Mouse (Mus musculus) cerebral cortex, adult 2 months (tissue): ENCODE measurements around the gene Ano2.

ENCODE experiments used
- WGBS: fragments of 180-500 bp; shearing (Covaris S2); methylation state at CpG from one replicate; pipeline ENCODE4 v1.1.7; 2018; 5-methylcytosine and 5-hydroxymethylcytosine counted together

Gene Ano2

DNA sequence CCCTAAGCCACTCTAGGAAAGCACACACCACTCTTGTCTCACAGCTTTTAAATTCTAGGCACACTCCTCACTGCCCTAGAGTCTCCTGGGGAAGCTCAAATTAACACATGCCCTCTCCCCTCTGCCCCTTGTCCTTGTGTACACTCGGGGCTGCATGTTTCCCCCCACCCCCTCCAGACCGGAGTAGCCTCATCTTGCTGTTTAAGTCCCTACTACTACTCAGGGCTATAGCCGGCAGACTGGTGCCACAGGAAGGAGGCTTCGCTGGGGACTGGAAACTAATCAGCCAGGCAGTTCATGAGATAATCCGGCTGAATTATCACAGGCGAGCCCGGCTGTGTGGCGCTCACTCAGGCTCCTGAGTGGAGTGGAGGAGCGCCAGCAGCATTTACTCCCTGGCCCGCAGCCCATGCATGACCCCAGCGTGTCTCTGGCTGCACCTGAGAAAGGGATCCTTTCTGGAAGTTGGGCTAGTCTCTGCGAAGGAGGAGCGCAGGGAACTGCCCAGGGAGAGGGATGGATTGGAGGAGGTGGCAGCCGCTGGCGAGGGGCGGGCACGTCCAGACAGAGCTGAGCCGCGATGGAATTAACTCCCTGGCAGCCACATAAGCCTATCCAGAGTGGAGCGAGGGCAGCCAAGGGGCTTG is at the start of gene Ano2:
TSS of gene Ano2 (plus strand) at position 363 of the 647 bp plus-strand sequence.
- WGBS: 9% methylated on average over 20 of the region's 20 CpGs

DNA sequence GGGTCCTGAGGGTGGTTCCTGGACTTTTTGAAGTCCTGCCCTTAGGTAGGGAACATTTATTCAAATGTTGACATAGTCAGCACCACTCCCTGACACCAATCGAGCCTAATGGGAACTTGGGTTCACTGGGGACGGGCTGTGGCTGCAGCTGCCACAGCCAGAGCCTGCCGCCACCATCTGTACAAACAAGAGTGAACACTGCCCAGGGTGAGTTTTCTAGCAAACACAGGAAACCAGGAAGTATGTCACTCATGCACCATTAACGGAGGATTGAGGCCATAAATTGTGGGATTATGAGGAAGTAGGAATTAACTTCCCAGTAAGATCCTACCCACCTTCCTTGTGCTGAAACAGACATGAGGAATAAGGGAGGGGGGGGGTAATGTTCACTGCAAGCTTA is 49.7 kb upstream of the Ano2 start:
- 78% methylated on average over 4 of the region's 4 CpGs for WGBS

DNA sequence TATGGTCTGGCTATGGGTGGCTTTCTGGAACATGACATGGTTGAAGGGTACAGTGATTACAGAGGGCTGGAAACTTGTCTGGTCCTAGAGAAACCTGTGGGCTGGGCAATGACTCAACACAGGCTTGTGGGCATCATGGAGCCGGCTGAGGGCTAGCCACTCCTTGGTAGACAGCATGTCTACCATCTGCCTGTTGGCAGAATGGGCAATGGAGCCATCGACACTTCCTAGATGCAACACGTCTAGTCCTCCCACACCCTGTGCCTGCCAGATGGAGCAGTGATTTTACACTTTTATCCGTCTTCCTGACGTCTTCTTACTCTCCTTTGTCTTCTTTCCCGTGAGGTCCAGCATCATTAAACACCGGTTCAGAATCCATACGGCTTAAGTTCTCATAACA is 49.1 kb upstream of the Ano2 start:
- 67% methylated on average over 8 of the region's 8 CpGs for WGBS

DNA sequence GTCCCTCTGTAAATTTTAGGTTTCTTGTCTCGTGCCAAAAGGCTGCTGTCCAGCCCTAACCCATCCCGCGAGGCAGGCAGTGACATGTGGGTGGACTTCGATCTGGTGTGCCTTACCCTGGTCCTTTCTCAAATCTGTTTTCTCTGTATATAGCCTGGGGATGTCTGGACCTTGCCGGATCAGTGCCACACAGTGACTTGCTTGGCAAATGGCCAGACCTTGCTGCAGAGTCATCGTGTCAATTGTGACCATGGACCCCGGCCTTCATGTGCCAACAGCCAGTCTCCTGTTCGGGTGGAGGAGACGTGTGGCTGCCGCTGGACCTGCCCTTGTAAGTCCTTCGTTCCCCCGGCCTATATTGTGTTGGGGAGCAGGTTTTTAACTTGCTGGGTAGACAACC is 41.3 kb upstream of the Ano2 start:
- WGBS: 84% methylated on average over 12 of the region's 12 CpGs

DNA sequence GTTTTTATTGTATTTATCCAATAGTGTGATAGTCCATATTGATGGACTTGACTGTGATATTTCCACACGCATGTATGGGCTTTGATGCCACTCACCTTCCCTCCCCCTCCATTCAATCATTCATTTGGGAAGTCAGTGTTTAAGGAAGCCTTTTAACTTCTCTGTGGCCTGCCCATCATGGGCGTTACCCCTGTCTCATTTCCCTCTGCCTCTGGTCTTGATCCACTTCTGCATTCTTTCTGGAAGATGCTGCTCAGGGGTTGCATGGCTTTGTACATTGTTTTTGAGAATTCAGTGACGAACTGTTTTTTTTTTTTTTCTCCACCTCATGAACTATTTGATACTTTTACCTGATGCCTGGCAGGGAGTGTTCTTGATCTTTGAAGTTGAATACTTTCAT is 38.9 kb upstream of the Ano2 start:
- WGBS: 90% methylated on average over 3 of the region's 3 CpGs

DNA sequence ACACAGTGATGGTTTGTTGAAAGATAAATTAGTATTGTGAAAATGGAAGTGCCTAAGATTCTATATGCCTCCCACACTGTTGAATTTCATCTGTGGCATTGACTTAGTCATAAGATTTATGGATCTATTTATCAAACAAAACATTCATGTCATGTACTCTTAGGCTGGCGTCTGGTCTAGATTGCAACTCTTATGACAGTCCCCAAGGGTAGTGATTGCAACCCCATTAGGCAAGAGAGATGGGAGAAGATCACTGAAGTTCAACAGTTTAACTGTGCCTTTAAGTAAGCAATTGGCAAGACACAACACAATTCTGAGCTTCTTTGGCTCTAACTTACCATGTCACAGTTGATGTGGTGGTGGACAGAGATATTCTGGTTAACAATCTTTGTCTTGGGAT is 36.8 kb upstream of the Ano2 start:
- 87% methylated on average over 1 of the region's 1 CpGs for WGBS

DNA sequence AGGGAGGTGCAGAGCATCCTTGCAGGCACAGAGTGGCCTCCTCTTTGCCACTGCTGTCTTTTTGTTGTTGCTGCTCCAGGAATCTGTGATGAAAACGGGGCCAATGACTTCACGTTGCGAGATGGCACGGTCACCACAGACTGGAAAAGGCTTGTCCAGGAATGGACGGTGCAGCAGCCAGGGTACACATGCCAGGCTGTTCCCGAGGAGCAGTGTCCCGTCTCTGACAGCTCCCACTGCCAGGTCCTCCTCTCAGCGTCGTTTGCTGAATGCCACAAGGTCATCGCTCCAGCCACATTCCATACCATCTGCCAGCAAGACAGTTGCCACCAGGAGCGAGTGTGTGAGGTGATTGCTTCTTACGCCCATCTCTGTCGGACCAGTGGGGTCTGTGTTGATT is 33.3 kb upstream of the Ano2 start:
- WGBS: 92% methylated on average over 13 of the region's 13 CpGs

DNA sequence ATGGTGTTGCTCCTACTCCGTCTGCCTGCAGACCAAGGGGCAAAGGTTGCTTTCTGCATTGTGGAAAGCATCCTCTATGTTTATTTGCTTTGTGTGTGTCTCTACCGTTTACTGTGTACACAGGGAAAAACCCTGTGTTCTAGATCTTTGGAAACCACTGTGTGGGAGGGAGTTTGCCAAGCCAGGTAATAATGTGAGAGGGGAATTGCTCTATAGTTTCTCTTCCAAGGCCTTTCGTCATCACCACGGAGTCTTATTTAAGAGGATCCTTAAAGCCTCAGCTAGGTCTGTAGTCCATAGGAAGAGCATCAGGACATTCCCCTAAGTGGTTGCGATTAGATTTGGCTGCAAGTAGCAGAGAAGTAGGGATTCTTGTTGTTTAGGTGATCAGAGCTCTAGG is 32.3 kb upstream of the Ano2 start:
- 88% methylated on average over 5 of the region's 5 CpGs for WGBS

DNA sequence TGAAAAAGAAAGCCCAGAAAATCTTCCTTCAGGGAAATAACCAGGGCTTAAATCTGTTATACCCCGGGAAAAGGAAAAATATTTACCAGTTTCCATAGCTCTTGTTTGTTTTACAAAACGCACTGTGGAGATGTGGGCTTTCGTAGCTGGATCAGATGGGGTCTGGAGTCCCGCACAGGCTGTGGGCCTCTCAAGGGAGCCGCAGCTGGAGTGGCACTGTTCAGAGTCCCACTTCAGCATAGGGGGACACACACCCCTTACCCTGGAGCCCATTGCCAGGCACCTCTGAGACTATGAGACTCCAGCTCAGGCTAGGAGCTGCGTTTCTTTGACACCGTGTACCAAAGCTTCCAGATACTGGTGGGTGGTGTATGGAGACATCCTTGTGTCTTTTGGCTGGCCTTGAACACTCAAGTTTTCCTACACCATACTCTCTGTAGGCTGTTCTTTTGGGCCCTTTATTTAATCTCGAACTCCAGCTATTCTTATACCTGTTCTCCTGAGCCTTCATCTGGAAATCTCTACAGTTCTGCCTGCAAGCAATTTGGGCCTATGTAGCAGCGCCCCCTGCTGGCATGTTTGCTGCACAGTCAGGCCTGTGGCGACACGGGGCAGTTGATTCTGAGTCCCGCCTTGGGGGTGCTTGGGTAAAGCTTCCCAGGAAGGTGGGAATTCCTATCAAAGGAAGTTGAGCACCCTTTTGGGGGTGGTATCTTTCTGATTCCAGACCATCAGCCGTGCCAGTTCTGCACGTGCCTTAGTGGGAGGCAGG is 28.9 kb upstream of the Ano2 start:
- 54% methylated on average over 14 of the region's 14 CpGs for WGBS

DNA sequence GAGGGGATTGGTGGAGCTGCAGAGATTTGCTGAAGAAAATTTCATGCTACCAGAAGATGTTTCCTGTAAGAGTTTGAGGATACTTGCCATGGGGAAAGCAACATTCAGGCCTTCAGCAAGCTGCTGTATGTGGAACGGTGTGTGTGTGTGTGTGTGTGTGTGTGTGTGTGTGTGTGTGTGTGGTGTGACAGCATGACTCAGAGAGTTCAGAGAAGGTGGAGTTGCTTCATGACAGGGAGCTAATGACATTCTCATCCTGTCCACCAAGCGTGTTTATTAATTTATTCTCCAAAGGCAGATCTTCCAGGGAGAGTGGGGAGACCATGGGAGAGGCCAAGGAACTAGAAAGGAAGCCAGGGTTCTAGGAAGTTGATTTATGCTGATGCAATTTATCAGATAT is 26.3 kb upstream of the Ano2 start:
- 79% methylated on average over 2 of the region's 2 CpGs for WGBS

DNA sequence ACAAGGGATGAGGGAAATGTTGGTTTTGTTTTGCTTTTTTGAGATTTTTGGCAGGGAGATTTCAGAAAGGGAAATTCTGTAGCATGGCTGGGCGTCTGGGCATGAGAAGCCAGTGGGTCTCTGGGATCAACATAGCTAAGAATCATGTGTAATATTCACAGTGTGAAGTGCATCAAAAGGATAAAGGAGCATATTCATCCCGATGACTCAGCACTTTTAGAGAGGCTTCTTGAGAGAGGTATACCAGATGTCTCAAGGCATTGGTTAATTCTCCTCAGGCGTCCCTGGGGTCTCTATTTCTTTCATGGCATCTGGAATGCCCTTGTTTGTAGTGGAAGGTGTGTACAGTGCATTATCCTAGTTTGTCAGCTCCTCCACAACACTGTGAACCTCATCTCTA is 18.4 kb upstream of the Ano2 start:
- 85% methylated on average over 3 of the region's 3 CpGs for WGBS

DNA sequence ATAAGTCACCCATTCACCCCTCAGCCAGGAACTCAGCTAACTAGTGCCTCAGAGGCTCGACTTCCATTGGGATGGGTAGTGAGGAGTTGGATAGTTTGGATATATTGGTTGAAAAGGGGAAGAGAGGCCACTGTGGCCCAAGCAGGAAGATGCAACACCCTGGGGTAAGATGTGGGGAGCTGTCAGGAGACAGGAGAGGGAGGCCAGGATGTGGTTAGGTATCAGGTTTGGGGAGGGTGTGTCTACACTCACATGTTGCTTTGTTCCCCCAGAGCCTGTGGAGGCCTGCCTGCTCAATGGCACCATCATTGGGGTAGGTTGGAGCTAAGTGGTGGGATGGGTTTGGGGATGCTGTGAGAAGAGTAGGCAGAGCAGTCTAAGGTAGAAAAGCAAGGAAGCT is 11.7 kb upstream of the Ano2 start:
- WGBS: 88% methylated on average over 1 of the region's 1 CpGs

DNA sequence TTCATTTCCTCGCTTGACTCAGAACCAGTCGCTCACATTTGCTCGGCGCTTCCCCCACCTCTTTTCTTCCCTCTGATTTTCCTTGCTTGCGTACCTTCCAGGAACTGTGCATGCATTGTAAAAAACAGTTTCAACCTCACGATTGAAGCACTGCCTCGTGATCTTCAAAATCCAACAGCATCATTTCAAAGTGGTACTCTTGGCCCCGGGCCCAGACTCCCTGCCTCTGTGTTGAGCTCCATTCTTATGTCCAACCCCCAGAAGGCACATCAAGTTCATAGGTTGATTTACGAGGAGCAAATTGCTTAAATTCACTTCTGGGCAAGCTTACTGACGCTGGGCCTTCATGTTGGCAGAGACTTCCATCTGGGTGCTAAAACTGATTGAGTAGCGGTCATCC is 9.6 kb upstream of the Ano2 start:
- 82% methylated on average over 11 of the region's 11 CpGs for WGBS

DNA sequence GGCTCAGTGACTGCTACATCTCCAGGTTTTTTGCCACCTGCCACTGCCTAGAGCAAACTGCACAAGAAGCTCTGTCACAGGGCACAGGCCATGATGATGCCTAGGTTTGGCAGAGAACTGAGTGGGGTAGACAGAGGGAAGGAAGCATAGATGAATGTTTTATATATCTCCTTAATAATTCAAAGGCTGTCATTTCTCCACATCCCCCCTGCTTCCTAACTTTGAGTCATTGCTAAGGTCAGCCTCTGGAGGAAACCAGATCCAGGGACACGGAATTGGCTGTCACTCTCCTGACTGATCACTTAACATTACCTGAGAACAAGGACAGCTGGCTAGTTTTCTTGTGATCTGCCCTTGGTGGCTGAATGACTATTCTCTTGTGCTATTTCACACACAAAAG is 2.2 kb upstream of the Ano2 start:
- 88% methylated on average over 1 of the region's 1 CpGs for WGBS

DNA sequence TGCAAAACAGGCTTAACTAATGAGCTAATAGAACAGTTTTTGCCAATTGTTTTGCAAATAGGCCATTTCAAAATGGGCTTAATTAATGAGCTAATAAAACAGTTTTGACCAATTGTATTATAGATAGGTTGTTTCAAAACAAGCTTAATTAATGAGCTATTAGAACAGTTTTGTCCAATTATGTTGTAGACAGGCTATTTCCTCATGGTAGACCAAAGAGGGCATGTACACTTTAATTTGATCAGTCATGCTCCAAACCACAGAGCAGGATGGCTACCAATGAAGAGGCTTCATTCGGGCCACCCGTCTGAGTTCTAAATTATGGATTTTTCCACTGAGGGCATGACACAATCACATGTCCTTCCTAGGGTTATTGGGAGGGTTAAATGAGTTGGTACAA is 10.9 kb downstream of the Ano2 start:
- WGBS: 93% methylated on average over 2 of the region's 2 CpGs

DNA sequence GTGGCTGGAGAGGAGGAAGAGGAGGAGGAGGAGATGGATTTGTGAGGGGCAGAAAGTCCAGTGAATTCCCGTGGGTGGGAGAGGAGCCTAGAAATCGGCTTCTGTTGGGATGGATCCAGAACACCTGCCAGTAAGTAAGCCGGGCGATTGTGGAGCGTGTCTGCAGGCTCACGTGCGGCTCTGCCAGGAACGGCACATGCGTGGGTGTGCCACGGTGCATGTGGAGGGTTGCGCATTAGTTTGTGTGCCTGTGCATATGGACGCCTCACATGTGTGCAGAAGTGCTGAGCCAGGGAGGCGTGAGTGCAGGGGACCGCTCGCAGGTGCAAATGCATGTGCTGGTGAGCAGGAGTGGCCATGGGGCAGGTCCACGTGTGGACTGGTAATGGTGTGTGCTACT is 21.0 kb downstream of the Ano2 start:
- WGBS: 46% methylated on average over 16 of the region's 16 CpGs

DNA sequence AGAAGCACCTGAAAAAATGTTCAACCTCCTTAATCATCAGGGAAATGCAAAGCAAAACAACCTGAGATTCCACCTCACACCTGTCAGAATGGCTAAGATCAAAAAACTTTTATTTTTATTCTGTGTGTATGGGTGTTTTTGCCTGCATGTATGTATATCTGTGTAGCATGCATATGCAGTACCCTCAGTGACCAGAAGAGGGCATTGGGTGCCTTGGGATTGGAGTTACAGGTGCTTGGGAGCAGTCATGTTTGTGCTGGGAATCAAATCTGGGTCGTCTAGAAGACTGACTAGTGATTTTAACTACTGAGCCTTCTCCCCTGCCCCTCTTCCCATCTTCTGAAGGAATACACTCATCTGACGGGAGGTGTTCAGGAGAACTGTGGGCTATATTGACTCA is 36.2 kb downstream of the Ano2 start:
- 93% methylated on average over 2 of the region's 2 CpGs for WGBS

DNA sequence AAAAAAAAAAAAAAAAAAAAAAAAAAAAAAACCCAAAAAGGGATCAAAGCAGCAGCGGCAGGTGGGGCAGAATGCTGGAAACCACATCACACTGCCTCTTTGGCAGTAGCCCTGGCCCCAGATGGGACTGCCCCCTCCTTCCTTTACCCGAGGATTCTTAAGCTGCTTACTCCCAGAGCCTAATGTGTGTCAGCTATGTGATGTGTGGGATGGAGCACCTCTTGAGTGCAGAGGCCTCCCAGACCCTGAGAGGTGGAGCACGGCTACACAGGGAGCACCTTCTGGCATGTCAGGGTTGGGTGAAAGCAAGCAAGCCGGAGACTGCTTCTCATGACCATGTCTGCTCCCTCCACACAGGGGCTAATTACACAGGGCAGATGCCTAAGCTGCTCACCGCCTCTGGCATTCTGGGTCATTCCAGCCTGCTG is 37.3 kb downstream of the Ano2 start:
- WGBS: 48% methylated on average over 5 of the region's 5 CpGs

DNA sequence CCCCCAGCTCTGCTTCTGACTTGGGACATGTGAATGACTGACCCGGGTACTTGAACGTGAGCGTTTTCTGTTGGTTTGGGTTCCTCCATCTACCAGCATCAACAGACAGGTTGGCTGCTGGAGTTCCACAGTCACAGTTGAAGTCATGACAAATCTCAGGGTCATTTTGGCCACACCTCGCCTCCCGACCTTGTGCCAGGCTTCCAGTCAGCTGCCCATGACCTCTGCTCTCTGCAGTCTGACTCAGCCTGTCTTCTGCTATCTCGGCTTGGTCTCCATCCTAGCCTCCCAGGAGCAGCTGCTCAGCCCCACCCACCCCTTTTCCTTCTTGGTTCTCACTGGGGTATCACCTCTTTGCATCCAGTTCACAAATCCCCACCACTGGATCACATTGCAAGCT is 39.3 kb downstream of the Ano2 start:
- WGBS: 95% methylated on average over 6 of the region's 6 CpGs

DNA sequence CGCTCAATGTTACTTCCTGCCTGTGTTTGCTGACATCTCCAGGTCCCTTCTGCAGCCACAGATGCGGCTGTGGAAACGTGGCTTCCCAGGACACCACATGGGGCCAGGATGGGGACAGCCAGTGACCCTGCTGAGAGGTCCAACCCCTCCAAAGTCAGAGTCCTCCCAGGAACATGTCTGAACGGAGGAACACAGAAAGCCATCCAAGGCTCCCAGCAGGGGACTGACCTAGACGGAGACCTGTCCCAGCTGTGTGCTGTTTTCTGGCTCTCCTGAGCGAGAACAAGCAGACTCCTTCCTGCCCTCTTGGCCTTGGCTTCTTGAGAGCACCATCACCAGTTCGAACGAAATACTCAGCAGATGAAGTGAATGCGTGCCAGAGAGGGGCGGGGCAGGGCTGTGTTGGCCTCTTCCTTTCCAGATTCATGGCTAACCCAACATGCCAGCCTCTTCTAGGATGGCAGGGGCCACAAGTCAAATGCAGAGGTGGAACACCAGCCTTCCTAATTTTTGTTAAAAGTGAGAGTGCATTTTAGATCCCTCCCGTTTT is 39.8 kb downstream of the Ano2 start:
- 79% methylated on average over 11 of the region's 11 CpGs for WGBS

DNA sequence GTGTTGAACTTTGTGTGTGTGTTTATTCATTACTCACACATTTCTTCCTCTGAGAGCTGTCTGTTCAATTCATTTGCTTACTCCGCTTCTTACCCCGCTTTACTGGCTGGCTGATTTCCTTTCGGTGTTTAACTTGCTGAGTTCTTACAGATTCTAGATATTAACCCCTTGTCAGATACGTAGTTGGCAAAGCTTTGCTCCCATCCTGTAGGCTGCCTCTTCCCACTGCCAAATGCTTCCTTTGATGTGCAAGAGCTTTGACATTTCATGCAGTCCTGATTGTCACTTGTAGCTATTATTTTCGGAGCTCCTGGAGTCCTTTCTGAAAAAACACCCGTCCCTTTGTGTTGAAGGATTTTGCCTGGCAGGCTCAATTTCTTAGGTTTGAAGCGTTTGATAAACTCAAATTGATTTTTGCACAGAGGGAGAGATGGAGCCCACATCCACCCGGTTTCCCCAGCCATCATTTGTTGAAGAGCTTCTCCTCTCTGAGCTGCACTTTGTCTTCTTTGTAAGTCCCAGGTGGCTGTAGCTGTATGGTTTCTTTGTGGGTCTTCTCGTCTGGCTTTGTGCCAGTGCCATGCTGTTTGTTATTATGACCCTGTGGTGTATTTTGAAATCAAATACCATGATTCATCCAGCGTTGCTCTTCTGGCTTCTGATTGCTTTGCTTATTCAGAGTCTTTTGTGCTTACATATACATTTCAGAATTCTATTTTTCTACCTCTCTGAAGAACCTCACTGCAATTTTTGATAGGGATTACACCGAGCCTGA is 47.5 kb downstream of the Ano2 start:
- WGBS: 35% methylated on average over 11 of the region's 11 CpGs
